Mouse (Mus musculus) layer of hippocampus, adult 18-20 months (tissue): ENCODE data around the gene Pitpnc1. TPM values are rescaled to one million over a fixed set of nuclear protein-coding genes. Genes with fewer than 3 reads are reported as not detected.

Experiments
- DNase-seq, 2 experiments: peaks; one replicate each; pipeline ENCODE4 v3.0.0; 2022; ENCODE audit warnings: low spot score in 2 of 2
- total RNA-seq, 2 experiments: library from RNA; stranded (reverse); gene quantifications; 2 replicates each; pipeline ENCODE4 v1.2.3; 2021

The Pitpnc1 gene
- total RNA-seq, 2 experiments from 2014 or later: 46.1 to 48.1 TPM

GRCm38 (mm10) chr11:107183777-107184176, 286.7 kb downstream of the Pitpnc1 start:
- no peak for DNase-seq

- DNase-seq: no peak
Observed at GRCm38 (mm10) chr11:107161215-107161614, 309.3 kb downstream of the Pitpnc1 start.

GRCm38 (mm10) chr11:107159034-107159433, 311.5 kb downstream of the Pitpnc1 start:
- DNase-seq: no peak

Other genes starting within 250 kb of the Pitpnc1 start
- gene Psmd12, start 8.8 kb upstream of the Pitpnc1 start, total RNA-seq: 10 to 100 TPM; 66.5 to 69.8 TPM
- gene Helz, start 77.2 kb upstream of the Pitpnc1 start, total RNA-seq: 10 to 100 TPM; 42.5 to 47.2 TPM
- not detected for gene Cacng1, start 245.8 kb upstream of the Pitpnc1 start, total RNA-seq